ENCODE assay signal across 29 mouse cellular contexts in genomic region chr1:60376556-60376955, GRCm38 (mm10).
"Had no signal": no experiment of that assay in that cellular context is flagged by ENCODE, and none has a peak within 500 bp of the region (broad histone marks: within the 10 kb centered on the region; RNA-seq: fewer than 3 reads in every experiment).

No protein-coding gene starts in this region.

- DNase-seq: left cerebral cortex, postnatal 4 days; liver; liver, embryonic 13.5 days; liver, postnatal 0 days; lung, adult 18-20 months; lung, adult 2 months; lung, embryonic 14.5 days; lung, postnatal 10 days; lung, postnatal 14 days; lung, postnatal 36 days; lung, postnatal 4 days; midbrain, embryonic 14.5 days had no signal

- H3K9me3 ChIP-seq: limb, embryonic 10.5 days; limb, embryonic 12.5 days; limb, embryonic 13.5 days; liver, embryonic 12.5 days; liver, embryonic 13.5 days; liver, embryonic 15.5 days; lung, embryonic 15.5 days; megakaryocyte, embryonic 14.5 days; midbrain, embryonic 10.5 days; midbrain, embryonic 12.5 days; midbrain, embryonic 15.5 days had no signal

- H3K27ac ChIP-seq: limb, embryonic 10.5 days; limb, embryonic 12.5 days; limb, embryonic 13.5 days; limb, embryonic 15.5 days; liver, embryonic 12.5 days; liver, embryonic 13.5 days; liver, embryonic 14.5 days; liver, embryonic 15.5 days; lung, embryonic 15.5 days; macrophage; midbrain, embryonic 10.5 days; midbrain, embryonic 12.5 days; midbrain, embryonic 13.5 days; midbrain, embryonic 15.5 days had no signal

- H3K36me3 ChIP-seq: midbrain, embryonic 15.5 days had no signal

- ATAC-seq: liver, embryonic 12.5 days; liver, postnatal 0 days; lung, postnatal 0 days; midbrain, embryonic 13.5 days; midbrain, embryonic 15.5 days; midbrain, embryonic 16.5 days had no signal

- H3K9ac ChIP-seq: limb, embryonic 12.5 days; limb, embryonic 13.5 days; limb, embryonic 15.5 days; liver, embryonic 12.5 days; liver, embryonic 13.5 days; liver, embryonic 14.5 days; liver, embryonic 15.5 days; liver, postnatal 0 days; lung, embryonic 14.5 days; lung, embryonic 15.5 days; midbrain, embryonic 12.5 days; midbrain, embryonic 13.5 days; midbrain, embryonic 15.5 days had no signal

- H3K4me1 ChIP-seq: limb, embryonic 10.5 days; limb, embryonic 12.5 days; limb, embryonic 13.5 days; limb, embryonic 15.5 days; liver, embryonic 12.5 days; liver, embryonic 13.5 days; liver, embryonic 15.5 days; lung, embryonic 15.5 days; midbrain, embryonic 10.5 days; midbrain, embryonic 12.5 days; midbrain, embryonic 13.5 days; midbrain, embryonic 15.5 days had no signal

- H3K27me3 ChIP-seq: limb, embryonic 12.5 days; limb, embryonic 13.5 days; limb, embryonic 15.5 days; liver, embryonic 12.5 days; liver, embryonic 13.5 days; liver, embryonic 15.5 days; lung, embryonic 15.5 days; megakaryocyte, embryonic 14.5 days; midbrain, embryonic 12.5 days; midbrain, embryonic 13.5 days; midbrain, embryonic 15.5 days had no signal

- H3K4me3 ChIP-seq: limb, embryonic 10.5 days; limb, embryonic 12.5 days; limb, embryonic 13.5 days; limb, embryonic 15.5 days; liver, embryonic 12.5 days; liver, embryonic 13.5 days; liver, embryonic 15.5 days; lung, embryonic 15.5 days; megakaryocyte, embryonic 14.5 days; midbrain, embryonic 10.5 days; midbrain, embryonic 12.5 days; midbrain, embryonic 13.5 days; midbrain, embryonic 15.5 days; myocyte had no signal
